ENCODE assay signal across 23 mouse cellular contexts in genomic region chr5:116408965-116409364, GRCm38 (mm10). TPM values are rescaled to one million over a fixed set of nuclear protein-coding genes. Genes with fewer than 3 reads are reported as not detected.
DNase-seq lines count a peak whose midpoint lies in the region; ATAC-seq and TF ChIP-seq lines count a peak whose summit lies in the region.
"Had no signal": no experiment of that assay in that cellular context is flagged by ENCODE, and none has a peak within 500 bp of the region (broad histone marks: within the 10 kb centered on the region; RNA-seq: fewer than 3 reads in every experiment).

No protein-coding gene starts in this region.

- peak; percentile 57 for TF ChIP-seq CTCF in lung, postnatal 0 days (IDR thresholded peaks at IDR 0.05)

- peak; percentile 57 for DNase-seq in adrenal gland, adult 2 months
- DNase-seq in adrenal gland, adult 8-10 months = no peak
- DNase-seq in hindbrain, embryonic 10.5 days (ENCODE audit: low spot score) = no peak
- peak; percentile 41 for DNase-seq in lung, postnatal 0 days (ENCODE audit: low spot score)
- no peak for DNase-seq in lung, postnatal 10 days
- DNase-seq in frontal cortex, postnatal 36 days (ENCODE audit: low spot score in 2 of 2) = no peak
- DNase-seq: cerebellum, postnatal 10 days; embryo, embryonic 11 days; gastrocnemius, postnatal 14 days; kidney, adult 9 months; spleen, adult 18-20 months; thymus, postnatal 36 days had no signal

- H3K36me3 ChIP-seq in hindbrain, embryonic 10.5 days = no peaks in the 10 kb centered on the region
- no peaks in the 10 kb centered on the region for H3K36me3 ChIP-seq in hindbrain, embryonic 12.5 days
- H3K36me3 ChIP-seq in lung, postnatal 0 days (ENCODE audit: insufficient read depth, low read length) = no peaks in the 10 kb centered on the region
- H3K36me3 ChIP-seq in stomach, embryonic 15.5 days = no peaks in the 10 kb centered on the region
- H3K36me3 ChIP-seq: hindbrain, embryonic 13.5 days; limb, embryonic 10.5 days; liver, embryonic 15.5 days; neural tube, embryonic 13.5 days had no signal

- no peak for ATAC-seq in hindbrain, embryonic 12.5 days (ENCODE audit: low FRiP score)
- no peak for ATAC-seq in lung, postnatal 0 days
- no peak for ATAC-seq in stomach, embryonic 15.5 days (ENCODE audit: insufficient read depth, low FRiP score, low read depth)
- ATAC-seq: forebrain, embryonic 13.5 days; Patski had no signal

- H3K9ac ChIP-seq in hindbrain, embryonic 12.5 days = no peak overlapping the region
- no peak overlapping the region for H3K9ac ChIP-seq in lung, postnatal 0 days (replicated peaks; ENCODE audit: low read depth)
- no peak overlapping the region for H3K9ac ChIP-seq in stomach, embryonic 15.5 days
- H3K9ac ChIP-seq: forebrain, embryonic 13.5 days; hindbrain, embryonic 13.5 days; liver, embryonic 15.5 days had no signal

- H3K9me3 ChIP-seq in hindbrain, embryonic 10.5 days = no peaks in the 10 kb centered on the region
- no peaks in the 10 kb centered on the region for H3K9me3 ChIP-seq in hindbrain, embryonic 12.5 days (replicated peaks)
- H3K9me3 ChIP-seq in lung, postnatal 0 days (ENCODE audit: low read length) = no peaks in the 10 kb centered on the region
- H3K9me3 ChIP-seq in stomach, embryonic 15.5 days = no peaks in the 10 kb centered on the region
- H3K9me3 ChIP-seq: forebrain, embryonic 13.5 days; hindbrain, embryonic 13.5 days; limb, embryonic 10.5 days; liver, embryonic 15.5 days; neural tube, embryonic 13.5 days had no signal

- WGBS in hindbrain, embryonic 10.5 days = 54% methylated on average over 9 of the region's 9 CpGs
- WGBS in hindbrain, embryonic 12.5 days = 55% methylated on average over 9 of the region's 9 CpGs
- 50% methylated on average over 9 of the region's 9 CpGs for WGBS in lung, postnatal 0 days
- 59% methylated on average over 9 of the region's 9 CpGs for WGBS in stomach, embryonic 15.5 days

- peak; percentile 34; the same call in 1 of the 2 replicates for TF ChIP-seq EP300 in lung, postnatal 0 days (IDR thresholded peaks at IDR 0.05)

- H3K27me3 ChIP-seq in hindbrain, embryonic 10.5 days (ENCODE audit: insufficient read depth, poor library complexity, severe bottlenecking) = no peaks in the 10 kb centered on the region
- no peaks in the 10 kb centered on the region for H3K27me3 ChIP-seq in hindbrain, embryonic 12.5 days
- H3K27me3 ChIP-seq in lung, postnatal 0 days (replicated peaks; ENCODE audit: insufficient read depth, low read length) = no peaks in the 10 kb centered on the region
- H3K27me3 ChIP-seq in stomach, embryonic 15.5 days (replicated peaks) = no peaks in the 10 kb centered on the region
- H3K27me3 ChIP-seq: forebrain, embryonic 13.5 days; hindbrain, embryonic 13.5 days; liver, embryonic 15.5 days; neural tube, embryonic 13.5 days; Patski had no signal

- peak overlapping the region; percentile 47; the same call in 1 of the 2 replicates for H3K27ac ChIP-seq in hindbrain, embryonic 10.5 days
- no peak overlapping the region for H3K27ac ChIP-seq in hindbrain, embryonic 12.5 days
- peak overlapping the region; percentile 65; the same call in 1 of the 2 replicates for H3K27ac ChIP-seq in lung, postnatal 0 days (ENCODE audit: low read length)
- H3K27ac ChIP-seq in stomach, embryonic 15.5 days = peak overlapping the region; percentile 83
- H3K27ac ChIP-seq: forebrain, embryonic 13.5 days; hindbrain, embryonic 13.5 days; limb, embryonic 10.5 days; liver, embryonic 15.5 days; neural tube, embryonic 13.5 days had no signal

- H3K4me3 ChIP-seq in hindbrain, embryonic 10.5 days = no peak overlapping the region
- no peak overlapping the region for H3K4me3 ChIP-seq in hindbrain, embryonic 12.5 days
- no peak overlapping the region for H3K4me3 ChIP-seq in lung, postnatal 0 days (ENCODE audit: low read depth, low read length)
- no peak overlapping the region for H3K4me3 ChIP-seq in stomach, embryonic 15.5 days (replicated peaks)
- H3K4me3 ChIP-seq: forebrain, embryonic 13.5 days; hindbrain, embryonic 13.5 days; limb, embryonic 10.5 days; liver, embryonic 15.5 days; neural tube, embryonic 13.5 days had no signal

- H3K4me2 ChIP-seq in hindbrain, embryonic 12.5 days (replicated peaks) = no peak overlapping the region
- H3K4me2 ChIP-seq in lung, postnatal 0 days (replicated peaks; ENCODE audit: low read depth, low read length) = no peak overlapping the region
- H3K4me2 ChIP-seq in stomach, embryonic 15.5 days = no peak overlapping the region
- H3K4me2 ChIP-seq: forebrain, embryonic 13.5 days; heart, embryonic 11.5 days; hindbrain, embryonic 13.5 days; liver, embryonic 15.5 days; neural tube, embryonic 13.5 days had no signal

- peaks cover 49% of the 10 kb centered on the region for H3K4me1 ChIP-seq in hindbrain, embryonic 10.5 days (replicated peaks)
- peaks cover 30% of the 10 kb centered on the region for H3K4me1 ChIP-seq in hindbrain, embryonic 12.5 days
- peaks cover 27% of the 10 kb centered on the region; the same call in 1 of the 2 replicates for H3K4me1 ChIP-seq in lung, postnatal 0 days (ENCODE audit: insufficient read depth, low read depth, low read length)
- H3K4me1 ChIP-seq in stomach, embryonic 15.5 days = peaks cover 40% of the 10 kb centered on the region

RNA-seq across cellular contexts. Expression of gene Hspb8, which starts 13.7 kb away (rescaled TPM):
- 100 to 1,000 TPM; 137 to 190 TPM for total RNA-seq in adrenal gland, adult 2 months (2021)
- polyA plus RNA-seq in adrenal gland, adult 2 months (2012; rRNA removed) = 137 and 140 TPM in 2 replicates
- 100 to 1,000 TPM; 111 to 179 (median 142) TPM for total RNA-seq in adrenal gland, adult 8-10 months (2022)
- polyA plus RNA-seq in hindbrain, embryonic 10.5 days (2016; fragmentation: Nextera tagmentation; extraction: Ambion mirVana) = 7.3 and 9.7 TPM in 2 replicates
- polyA plus RNA-seq in hindbrain, embryonic 12.5 days (2016; fragmentation: Nextera tagmentation; extraction: Ambion mirVana) = 5.9 and 6.9 TPM in 2 replicates
- polyA plus RNA-seq in lung, postnatal 0 days (2015; fragmentation: Nextera tagmentation; extraction: Ambion mirVana) = 22.2 and 23.6 TPM in 2 replicates
- polyA plus RNA-seq in stomach, embryonic 15.5 days (2015; fragmentation: Nextera tagmentation; extraction: Ambion mirVana) = 23.0 and 27.2 TPM in 2 replicates
- total RNA-seq: megakaryocyte, adult 5-6 weeks; monocyte, adult 5-6 weeks had no signal

Comparison
In these comparisons a context has a peak if more than half of its experiments do, and no peak if none do; other contexts are left out.
1. DNase-seq: peak in adrenal gland, adult 2 months (single experiment) and lung, postnatal 0 days (single experiment); none in adrenal gland, adult 8-10 months (single experiment), hindbrain, embryonic 10.5 days (single experiment), lung, postnatal 10 days (single experiment) and frontal cortex, postnatal 36 days (0 of 2).